Mouse (Mus musculus): Measurements from ENCODE around the gene Col8a1.

The Col8a1 gene

DNA sequence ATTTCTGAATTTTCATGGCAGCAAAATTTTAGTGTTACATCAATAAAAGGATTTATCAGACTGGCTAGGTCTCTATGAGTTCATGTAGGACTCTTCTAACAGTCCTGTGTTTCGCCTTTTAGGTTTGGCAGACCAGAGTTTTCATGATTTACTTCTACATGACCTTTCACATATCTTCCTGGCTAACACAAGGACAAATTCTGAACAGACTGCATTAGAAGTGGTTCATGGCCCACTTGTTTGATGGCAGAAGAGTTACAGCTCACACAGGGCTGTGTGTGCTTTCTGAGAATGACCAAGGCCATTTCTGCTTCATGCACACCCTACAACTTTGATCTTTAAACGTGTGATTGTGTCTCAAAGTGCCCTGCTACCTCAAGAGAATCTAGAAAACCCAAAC is 82.3 kb downstream of the Col8a1 start:
- no peak for DNase-seq (ENCODE audit: low spot score in 2 of 2)

DNA sequence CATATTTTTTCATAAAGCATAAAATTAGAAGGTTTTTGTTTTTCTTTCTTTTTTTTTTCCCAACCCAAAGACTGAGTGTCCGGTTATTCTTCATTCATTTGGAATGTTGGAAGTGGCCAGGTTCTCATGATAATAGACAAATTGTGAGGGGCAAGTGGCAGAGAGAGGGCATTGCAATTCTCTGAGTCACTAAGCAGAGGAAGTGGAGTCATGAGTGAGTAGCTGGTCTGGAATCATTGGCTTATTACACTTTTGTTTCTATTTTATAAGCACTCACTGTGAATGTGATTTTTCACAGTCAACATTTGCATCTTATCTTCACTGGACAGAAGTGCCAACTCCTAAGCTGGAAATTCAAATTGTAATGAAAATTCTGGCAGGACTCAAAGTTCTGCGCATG is 82.9 kb downstream of the Col8a1 start:
- no peak for DNase-seq (ENCODE audit: low spot score in 2 of 2)

DNA sequence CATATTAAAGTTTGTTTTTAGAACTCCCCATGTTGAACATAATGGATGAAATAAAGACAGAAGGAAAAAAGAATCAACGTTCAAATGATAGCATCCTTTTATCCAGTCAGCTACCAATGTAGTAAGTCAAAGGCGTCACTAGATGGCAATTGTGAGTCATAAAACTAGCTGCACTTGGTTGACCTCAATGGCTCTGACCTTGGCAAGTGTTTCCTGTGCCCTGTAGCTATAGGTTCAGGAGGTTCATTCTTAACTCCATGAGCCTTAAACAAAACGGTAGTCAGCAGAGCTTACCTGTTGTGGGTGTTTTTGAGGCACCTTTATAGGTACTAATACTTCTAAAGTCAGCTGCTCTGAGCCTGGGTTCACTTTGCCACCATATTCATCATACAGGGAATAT is 85.2 kb downstream of the Col8a1 start:
- DNase-seq (ENCODE audit: low spot score in 2 of 2): no peak

DNA sequence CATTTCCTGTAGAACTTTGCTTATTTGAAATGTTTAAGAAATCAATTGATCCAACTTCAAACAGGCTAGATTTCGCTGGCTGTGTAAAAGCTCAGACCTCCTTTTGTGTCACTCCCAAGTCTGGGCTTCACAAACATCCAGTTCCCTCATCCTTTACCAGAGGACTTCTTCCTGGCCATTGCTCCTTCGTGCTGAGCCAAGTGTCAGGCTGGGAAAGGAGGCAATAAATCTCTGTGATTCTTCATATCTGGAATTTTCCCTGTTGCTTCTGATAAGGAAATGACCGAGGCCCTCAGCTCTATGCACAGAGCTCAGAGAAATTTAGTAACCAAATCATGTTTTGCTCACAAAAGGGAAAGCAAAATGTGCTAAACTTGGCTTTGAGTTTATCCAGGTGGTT is 91.9 kb downstream of the Col8a1 start:
- no peak for DNase-seq (ENCODE audit: low spot score in 2 of 2)

DNA sequence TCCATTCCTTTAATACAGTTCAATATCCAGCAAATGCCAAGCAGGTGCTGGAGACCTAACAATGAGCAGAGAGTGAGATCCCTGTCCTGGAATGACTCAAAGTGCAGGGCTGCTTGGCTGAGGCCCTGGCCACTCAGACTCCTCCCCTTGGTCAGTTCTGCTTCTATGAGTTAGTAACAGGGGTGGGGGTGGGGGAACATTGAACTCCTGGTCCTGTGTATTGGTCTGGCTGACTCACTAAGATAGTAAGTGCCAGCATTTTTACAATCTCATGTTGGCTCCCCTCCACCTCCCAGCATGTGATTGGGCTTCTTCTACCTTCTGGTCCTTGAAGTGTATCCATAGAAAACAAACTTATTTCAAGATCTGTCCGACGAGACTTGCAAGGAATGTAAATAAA is 104.6 kb downstream of the Col8a1 start:
- DNase-seq (ENCODE audit: low spot score in 2 of 2): no peak

DNA sequence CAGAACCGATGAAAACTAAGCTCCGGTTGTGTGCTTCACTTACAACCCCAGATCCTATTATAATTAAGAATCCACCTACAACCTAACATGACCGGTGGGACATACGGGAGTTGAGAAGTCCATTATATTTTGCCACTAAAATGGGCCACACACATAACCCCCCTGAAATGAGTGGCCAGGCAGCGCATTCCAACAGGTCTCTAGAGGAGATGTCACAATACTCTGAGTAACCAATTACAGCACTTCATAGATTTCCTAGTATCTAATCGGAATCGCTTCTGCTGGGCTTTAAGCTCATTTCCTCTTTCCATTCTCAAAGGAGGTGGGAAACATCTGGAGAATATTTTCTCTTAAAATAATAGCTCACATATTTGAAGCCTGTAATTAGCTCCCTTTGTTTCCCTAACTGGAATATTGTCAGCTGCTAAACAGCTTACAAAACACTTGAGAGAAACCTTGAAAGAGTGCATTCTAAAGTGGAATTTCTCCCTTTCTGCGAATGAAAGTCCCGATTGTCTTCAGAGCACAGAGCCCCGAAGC is 113.1 kb downstream of the Col8a1 start:
- no peak for DNase-seq (ENCODE audit: low spot score in 2 of 2)

DNA sequence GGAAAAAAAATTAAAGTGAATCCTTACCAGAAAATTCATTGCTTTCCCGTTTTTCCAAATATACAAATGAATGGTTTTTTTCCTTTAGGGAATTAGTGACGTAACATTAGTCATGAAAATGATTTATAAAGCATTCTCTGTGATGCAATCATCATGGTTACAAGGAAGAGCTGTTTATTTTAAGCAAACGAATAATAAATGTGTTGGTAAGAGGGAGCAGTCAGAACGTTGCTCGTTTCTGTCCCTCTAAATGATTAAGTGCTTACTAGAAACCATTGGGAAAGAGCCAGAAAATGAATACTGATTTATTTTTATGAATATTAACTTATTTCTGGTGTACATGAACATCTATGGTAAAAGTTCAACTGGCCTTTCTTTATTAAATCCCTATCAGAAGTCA is 119.8 kb downstream of the Col8a1 start:
- DNase-seq (ENCODE audit: low spot score in 2 of 2): no peak

DNA sequence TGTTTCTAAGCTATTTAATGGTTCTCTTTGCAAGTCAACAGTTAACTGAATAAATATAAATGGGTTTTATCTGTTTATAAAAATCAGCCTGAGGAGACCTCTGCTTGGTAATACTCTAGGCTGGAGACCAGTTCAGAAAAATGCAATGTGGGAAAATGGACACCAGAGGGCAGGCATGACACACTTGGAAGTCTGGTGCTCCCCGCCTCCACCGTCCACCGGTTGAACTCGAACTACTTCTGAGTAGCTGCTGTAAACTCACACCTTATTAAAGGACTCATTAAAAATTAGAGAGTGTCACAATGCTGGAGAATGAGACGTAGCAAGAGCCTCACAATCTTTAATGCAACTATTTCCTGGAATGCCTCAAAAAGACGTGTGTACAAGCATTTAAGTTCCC is 120.3 kb downstream of the Col8a1 start:
- peak; percentile 61 to 69 for DNase-seq (ENCODE audit: low spot score in 2 of 2)

DNA sequence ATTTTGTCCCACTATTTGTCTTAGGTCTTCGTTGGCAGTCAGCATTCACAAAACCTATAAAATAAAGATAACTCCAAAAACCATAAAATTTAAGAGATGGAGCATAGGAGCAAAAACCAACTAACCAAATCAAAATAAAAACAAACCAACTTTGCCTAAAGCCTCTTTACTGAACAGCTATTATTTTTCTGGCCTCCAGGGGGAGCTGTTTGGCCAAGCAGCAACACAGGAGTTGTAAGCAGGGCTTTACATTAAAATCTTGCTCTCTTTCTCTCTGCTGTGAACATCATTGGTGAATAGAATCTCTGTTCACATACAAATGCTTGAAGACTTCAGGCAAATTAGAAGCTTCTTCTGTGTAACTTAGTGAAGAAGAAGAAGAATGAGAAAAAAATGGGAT is 142.8 kb downstream of the Col8a1 start:
- DNase-seq (ENCODE audit: low spot score in 2 of 2): no peak

DNA sequence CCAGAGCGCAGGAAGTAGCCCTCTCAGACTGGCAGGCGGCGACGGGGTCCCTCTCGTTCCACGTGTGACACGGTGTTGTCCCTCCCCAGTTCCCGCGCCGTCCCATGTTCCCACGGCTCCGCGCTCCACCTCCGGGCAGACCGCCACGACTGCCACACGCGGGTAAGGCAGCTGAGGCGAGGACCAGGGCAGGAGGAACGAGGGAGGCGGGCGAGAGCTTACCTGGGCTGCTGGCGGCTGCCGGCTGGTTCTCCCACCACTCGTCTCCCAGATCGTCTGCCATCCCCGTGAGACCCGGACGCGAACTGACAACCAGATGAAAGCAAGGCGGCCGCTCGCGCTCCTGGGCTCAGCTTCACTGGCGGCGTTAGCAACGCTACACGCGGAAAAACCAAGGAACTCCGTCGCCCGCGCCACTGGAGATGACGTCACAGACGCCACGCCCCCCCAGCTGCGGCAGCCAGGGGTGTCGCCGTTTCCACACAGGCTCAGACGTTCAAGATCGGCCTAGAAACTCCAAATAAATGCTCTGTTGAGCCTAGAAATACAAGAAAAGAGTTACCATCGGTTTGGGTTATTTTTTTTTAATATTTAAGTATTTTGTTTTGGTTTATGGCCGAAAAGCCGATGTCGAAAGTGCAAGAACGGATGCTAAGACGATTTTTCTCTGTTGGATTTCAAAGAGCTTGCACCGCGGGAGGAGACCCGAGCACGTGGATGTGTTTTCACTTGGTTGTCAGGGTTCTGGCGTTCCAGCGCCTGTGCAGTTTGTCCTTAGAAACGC is 147.9 kb downstream of the Col8a1 start, which contains the start of gene Cmss1:
Cmss1 (minus strand) TSS at position 421 of the 784 bp plus-strand sequence.
- peak; percentile 56 to 70 for DNase-seq (ENCODE audit: low spot score in 2 of 2)

DNA sequence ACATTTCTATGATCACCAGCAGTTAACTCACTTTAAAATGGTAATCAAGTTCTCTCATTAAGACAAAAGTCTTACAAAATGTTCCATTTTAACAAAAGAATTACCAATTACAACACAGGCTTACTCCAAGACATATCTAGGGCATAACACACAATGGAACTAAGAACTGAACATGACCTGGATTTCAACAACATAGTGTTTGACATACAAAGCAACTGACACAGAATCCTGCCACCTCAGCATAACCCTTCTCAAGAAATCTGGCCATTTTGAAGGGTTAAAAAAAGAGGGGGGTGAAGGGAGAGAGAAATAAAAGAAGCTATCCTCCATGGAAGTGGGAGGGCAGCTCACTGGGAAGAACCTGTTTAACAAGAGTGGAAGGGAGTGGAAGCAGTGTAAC is 153.5 kb downstream of the Col8a1 start:
- DNase-seq (ENCODE audit: low spot score in 2 of 2): no peak

DNA sequence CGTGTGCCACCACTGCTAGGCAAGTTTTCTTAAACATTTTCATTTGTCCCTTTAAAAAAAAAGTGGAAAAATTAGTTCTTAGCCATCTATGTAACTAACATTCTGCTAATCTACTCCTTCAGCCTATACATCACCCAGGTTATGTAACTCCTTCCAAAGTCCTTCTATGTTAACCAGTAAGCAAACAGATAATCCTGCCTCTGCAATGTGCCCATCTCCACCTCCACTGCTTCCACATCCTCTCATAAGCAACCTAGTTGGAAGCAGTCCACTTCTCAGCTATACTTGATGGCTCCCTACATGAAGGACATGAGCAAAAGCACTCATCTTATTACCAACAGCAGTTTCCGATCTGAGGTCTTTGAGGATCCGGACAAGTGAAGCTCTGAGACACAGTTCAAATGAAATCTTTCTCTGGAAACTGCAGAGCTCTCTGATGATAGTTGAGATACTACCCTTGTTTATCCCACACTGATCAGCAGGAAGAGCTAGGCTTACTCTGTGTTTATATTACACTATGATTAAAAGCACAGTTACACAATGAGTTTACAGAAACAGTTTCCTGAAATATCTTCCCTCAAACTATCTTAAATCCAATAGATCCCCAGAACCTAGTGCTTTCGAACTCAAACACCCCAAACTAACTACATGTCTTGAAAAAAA is 157.1 kb downstream of the Col8a1 start:
- DNase-seq (ENCODE audit: low spot score in 2 of 2): no peak

DNA sequence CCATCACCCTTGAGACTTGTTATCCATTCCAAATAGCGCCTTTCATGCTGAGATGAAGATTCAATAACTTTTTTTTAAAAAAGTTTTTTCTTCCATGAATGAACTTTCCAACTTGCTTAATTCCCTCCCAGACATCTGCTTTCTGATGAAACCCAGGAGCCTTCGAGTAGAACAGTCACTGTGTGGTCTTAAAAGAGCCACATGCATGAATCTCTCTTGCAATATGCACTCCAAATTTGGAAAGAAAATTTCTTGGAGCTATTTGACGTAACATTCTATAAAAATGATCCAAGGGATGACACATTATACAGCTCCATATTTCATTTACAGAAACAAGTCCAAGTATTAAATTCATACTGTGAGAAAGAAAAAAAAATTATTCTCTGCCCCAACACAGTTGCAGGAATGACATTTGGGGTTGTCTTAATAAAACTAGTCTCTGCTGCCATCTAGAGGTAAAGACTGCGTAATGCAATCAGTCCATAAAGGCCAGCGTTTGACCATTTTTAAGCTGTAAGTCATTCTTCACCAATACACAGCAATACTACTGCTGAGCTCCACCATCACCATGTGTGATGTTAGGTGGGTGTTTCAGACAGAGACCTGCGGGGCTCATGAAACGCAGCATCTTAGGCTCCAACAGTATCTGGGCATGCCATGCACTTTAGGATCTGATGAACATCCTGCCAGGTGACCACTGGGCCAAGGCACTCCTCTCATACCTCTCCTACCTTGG is 160.9 kb downstream of the Col8a1 start:
- no peak for DNase-seq (ENCODE audit: low spot score in 2 of 2)

DNA sequence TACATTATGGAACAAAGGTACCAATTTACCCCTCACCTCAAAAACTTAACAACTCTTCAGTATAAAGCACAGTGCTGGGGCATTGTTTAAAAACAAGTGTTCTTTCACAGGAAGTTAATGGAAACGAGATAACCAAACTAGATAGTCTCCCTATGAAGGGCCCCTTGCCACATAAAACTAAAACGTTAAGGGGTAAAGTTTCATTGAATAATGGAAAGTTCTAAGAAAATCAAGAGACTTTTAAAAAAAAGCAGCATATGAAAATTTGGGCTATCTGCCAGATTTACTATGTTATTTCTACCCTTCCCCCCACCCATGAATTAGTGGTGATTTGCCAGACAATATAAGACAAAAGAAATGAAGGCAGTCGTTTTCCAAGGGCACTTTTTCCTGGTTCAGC is 169.3 kb downstream of the Col8a1 start:
- DNase-seq (ENCODE audit: low spot score in 2 of 2): no peak

DNA sequence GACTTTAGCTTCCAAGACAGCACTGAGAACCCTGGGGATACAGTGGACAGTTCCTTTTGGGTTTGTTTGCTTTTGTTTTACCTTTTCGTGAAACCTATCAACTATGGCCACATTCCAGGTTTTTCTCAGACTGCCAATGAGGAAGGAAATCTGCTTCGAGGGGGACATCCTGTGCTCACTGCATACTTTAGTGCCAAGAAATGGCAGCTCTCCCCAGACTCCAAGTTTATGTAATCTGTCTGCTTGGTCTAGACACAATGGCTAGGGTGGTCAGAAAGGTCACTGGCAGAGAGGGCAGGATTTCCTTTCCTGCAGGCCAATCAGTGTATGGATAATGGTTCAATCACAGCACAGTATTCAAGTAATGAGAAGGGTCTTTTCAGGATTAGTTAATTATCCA is 172.5 kb downstream of the Col8a1 start:
- no peak for DNase-seq (ENCODE audit: low spot score in 2 of 2)

DNA sequence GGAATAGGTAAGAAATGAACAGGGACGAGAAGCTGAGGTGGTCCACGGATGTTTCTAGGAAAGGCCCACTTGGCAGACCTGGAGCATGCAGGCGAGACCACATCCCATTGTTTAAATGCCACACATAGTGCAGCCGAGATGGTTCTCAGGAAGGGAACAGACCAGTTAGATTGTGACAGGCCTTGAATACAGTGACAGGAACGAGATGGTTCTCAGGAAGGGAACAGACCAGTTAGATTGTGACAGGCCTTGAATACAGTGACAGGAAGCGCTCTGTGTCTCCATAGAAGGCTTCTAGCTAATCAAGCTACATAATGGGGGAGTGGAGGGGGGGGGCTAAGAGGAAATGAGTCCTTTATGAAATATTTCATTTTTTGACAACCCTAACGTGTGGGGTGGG is 174.5 kb downstream of the Col8a1 start:
- DNase-seq (ENCODE audit: low spot score in 2 of 2): no peak

DNA sequence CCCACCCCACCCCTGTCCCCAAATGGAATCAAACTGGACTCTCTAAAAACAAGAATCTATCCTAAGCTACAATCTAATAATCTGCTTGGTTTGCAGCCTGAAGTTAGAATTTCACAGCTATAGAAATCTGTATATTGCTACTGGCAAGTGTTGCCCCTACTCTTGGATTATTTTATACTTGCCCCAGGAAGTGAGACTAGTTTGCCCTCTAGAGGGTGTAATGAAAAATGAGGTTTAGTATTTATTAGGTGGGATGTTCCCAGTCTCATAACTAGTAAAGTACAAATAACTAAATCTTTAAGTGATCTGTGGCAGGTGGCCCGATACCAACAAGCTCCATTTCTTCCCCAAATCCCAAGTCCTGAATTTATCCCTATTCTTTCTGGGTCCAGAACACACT is 177.0 kb downstream of the Col8a1 start:
- no peak for DNase-seq (ENCODE audit: low spot score in 2 of 2)

DNA sequence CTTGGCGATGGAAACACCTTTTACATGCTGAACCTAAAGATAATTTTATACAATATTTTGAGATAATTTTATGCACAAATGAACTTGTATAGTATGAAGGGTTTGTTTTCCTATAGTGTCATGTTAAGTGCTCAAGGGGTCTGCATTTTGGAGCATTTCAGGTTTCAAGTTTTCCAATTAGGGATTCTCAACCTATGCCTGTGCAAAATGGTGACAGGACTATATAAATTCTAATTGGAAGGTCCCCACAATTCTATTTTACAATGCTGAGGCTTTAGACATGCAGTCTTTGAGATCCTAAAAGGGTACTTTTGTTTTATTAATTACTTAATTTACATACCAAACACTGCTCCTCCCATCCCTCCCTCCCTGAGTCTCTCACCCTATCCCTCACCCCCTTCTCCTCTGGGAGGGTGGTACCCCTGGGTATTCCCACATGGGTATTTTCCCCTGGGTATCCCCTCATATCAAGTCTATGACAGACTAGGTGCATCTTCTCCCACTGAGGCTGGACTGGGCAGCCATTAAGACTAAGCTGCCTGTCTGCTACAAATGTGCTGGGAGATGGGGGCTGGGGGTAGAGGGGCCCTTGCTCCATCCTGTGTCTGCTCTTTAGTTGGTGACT is 178.7 kb downstream of the Col8a1 start:
- no peak for DNase-seq (ENCODE audit: low spot score in 2 of 2)
